Mouse (Mus musculus) ES-Bruce4 (cell line): ENCODE measurements around the gene Gpc5. TPM values are rescaled to one million over a fixed set of nuclear protein-coding genes. Genes with fewer than 3 reads are reported as not detected.

Source experiments
- H3K27ac ChIP-seq: 2 replicates; pipeline ENCODE4 v1.5.1; 2012; ENCODE audit warnings: low read length, inconsistent platforms; ENCODE audit not compliant: insufficient read depth
- H3K27me3 ChIP-seq: 2 replicates; pipeline ENCODE4 v1.6.1; 2012; ENCODE audit warnings: mild to moderate bottlenecking, low read length, inconsistent platforms; ENCODE audit not compliant: control insufficient read depth, poor library complexity, insufficient read depth, severe bottlenecking
- H3K36me3 ChIP-seq: 2 replicates; pipeline ENCODE4 v1.6.1; 2012; ENCODE audit warnings: inconsistent platforms, mild to moderate bottlenecking, low read length, moderate library complexity; ENCODE audit not compliant: control insufficient read depth, poor library complexity, insufficient read depth, severe bottlenecking
- H3K4me1 ChIP-seq: one replicate; pipeline ENCODE4 v1.8.1; 2011; ENCODE audit warnings: low read length; ENCODE audit not compliant: control insufficient read depth, insufficient read depth
- H3K4me3 ChIP-seq: 2 replicates; pipeline ENCODE4 v1.5.1; 2011; ENCODE audit warnings: low read depth, mild to moderate bottlenecking, low read length
- H3K9ac ChIP-seq: 2 replicates; pipeline ENCODE4 v1.6.1; 2012; ENCODE audit warnings: low read depth, mild to moderate bottlenecking, inconsistent platforms; ENCODE audit not compliant: poor library complexity, severe bottlenecking
- H3K9me3 ChIP-seq: replicated peaks from 2 replicates; pipeline ENCODE4 v1.6.1; 2012; ENCODE audit warnings: mild to moderate bottlenecking, low read length, inconsistent platforms; ENCODE audit not compliant: control insufficient read depth, poor library complexity, insufficient read depth, severe bottlenecking
- CTCF ChIP-seq: IDR thresholded peaks from one replicate; pipeline ENCODE4 v1.8.1; 2011; ENCODE audit warnings: low read depth, low read length
- EP300 ChIP-seq: IDR thresholded peaks from 2 replicates; pipeline ENCODE4 v1.6.1; 2011; ENCODE audit warnings: low read depth, low read length; ENCODE audit not compliant: insufficient read depth
- POLR2A ChIP-seq: IDR thresholded peaks from one replicate; pipeline ENCODE4 v1.8.1; 2011; ENCODE audit warnings: low read length; ENCODE audit not compliant: insufficient read depth
- polyA plus RNA-seq: library from polyadenylated mRNA; stranded (reverse); fragments of >200 nt; gene quantifications from 2 replicates; pipeline ENCODE4 v1.2.4, GENCODE M21; 2011; ENCODE audit warnings: low read depth; ENCODE audit not compliant: missing spikeins, insufficient read depth, insufficient read length

Gene Gpc5
- polyA plus RNA-seq, 1 experiment, result not detected

GRCm38 (mm10) chr14:115070534-115070933 lies 21.5 kb upstream of the Gpc5 start:
- no peak overlapping the region for H3K4me3 ChIP-seq
- no peak overlapping the region for H3K9ac ChIP-seq
- TF ChIP-seq CTCF (peak; percentile 17), POLR2A (no peak)
- 0 out of 2 replicates have a peak, but pooled peaks cover 1% of the 10 kb centered on the region for H3K27me3 ChIP-seq
- H3K9me3 ChIP-seq, result no peaks in the 10 kb centered on the region
- H3K4me1 ChIP-seq, result no peaks in the 10 kb centered on the region
- H3K36me3 ChIP-seq, result no peaks in the 10 kb centered on the region
- no peak overlapping the region for H3K27ac ChIP-seq

GRCm38 (mm10) chr14:115077340-115077739 lies 14.7 kb upstream of the Gpc5 start:
- no peaks in the 10 kb centered on the region for H3K9me3 ChIP-seq
- H3K4me3 ChIP-seq, result no peak overlapping the region
- no peak for TF ChIP-seq EP300
- no peak for TF ChIP-seq CTCF
- TF ChIP-seq POLR2A, result no peak
- H3K27ac ChIP-seq, result no peak overlapping the region
- no peaks in the 10 kb centered on the region for H3K36me3 ChIP-seq
- H3K4me1 ChIP-seq, result no peaks in the 10 kb centered on the region
- H3K27me3 ChIP-seq, result 0 out of 2 replicates have a peak, but pooled peaks cover 2% of the 10 kb centered on the region
- no peak overlapping the region for H3K9ac ChIP-seq

GRCm38 (mm10) chr14:115078064-115078463 lies 14.0 kb upstream of the Gpc5 start:
- no peak overlapping the region for H3K9ac ChIP-seq
- H3K27me3 ChIP-seq, result 0 out of 2 replicates have a peak, but pooled peaks cover 2% of the 10 kb centered on the region
- no peaks in the 10 kb centered on the region for H3K4me1 ChIP-seq
- no peak overlapping the region for H3K27ac ChIP-seq
- TF ChIP-seq CTCF, result no peak
- TF ChIP-seq POLR2A, result no peak
- TF ChIP-seq EP300, result no peak
- no peak overlapping the region for H3K4me3 ChIP-seq
- H3K9me3 ChIP-seq, result no peaks in the 10 kb centered on the region
- no peaks in the 10 kb centered on the region for H3K36me3 ChIP-seq

GRCm38 (mm10) chr14:115081728-115082502 lies 10.1 kb upstream of the Gpc5 start:
- Histone ChIP-seq H3K9me3 (no peaks in the 10 kb centered on the region), H3K4me3 (no peak overlapping the region), H3K36me3 (no peaks in the 10 kb centered on the region), H3K27me3 (0 out of 2 replicates have a peak, but pooled peaks cover 2% of the 10 kb centered on the region), H3K9ac (no peak overlapping the region), H3K4me1 (no peaks in the 10 kb centered on the region), H3K27ac (no peak overlapping the region)
- TF ChIP-seq EP300 (no peak), CTCF (no peak), POLR2A (no peak)

GRCm38 (mm10) chr14:115090516-115090915 lies 1.5 kb upstream of the Gpc5 start:
- Histone ChIP-seq H3K27me3 (peaks cover 9% of the 10 kb centered on the region), H3K36me3 (no peaks in the 10 kb centered on the region), H3K9me3 (no peaks in the 10 kb centered on the region), H3K4me1 (no peaks in the 10 kb centered on the region), H3K27ac (no peak overlapping the region), H3K4me3 (no peak overlapping the region), H3K9ac (no peak overlapping the region)
- TF ChIP-seq CTCF (no peak), EP300 (no peak), POLR2A (no peak)

GRCm38 (mm10) chr14:115092510-115092909 lies 495 bp downstream of the Gpc5 start:
- H3K4me3 ChIP-seq, result peak overlapping the region; percentile 69
- peaks cover 9% of the 10 kb centered on the region for H3K27me3 ChIP-seq
- TF ChIP-seq EP300 (no peak), CTCF (no peak), POLR2A (no peak)
- no peaks in the 10 kb centered on the region for H3K36me3 ChIP-seq
- peak overlapping the region; percentile 19; the same call in 1 of the 2 replicates for H3K9ac ChIP-seq
- H3K27ac ChIP-seq, result no peak overlapping the region
- no peaks in the 10 kb centered on the region for H3K9me3 ChIP-seq
- H3K4me1 ChIP-seq, result no peaks in the 10 kb centered on the region
